ENCODE assay signal across 7 mouse cellular contexts in the genomic region with DNA sequence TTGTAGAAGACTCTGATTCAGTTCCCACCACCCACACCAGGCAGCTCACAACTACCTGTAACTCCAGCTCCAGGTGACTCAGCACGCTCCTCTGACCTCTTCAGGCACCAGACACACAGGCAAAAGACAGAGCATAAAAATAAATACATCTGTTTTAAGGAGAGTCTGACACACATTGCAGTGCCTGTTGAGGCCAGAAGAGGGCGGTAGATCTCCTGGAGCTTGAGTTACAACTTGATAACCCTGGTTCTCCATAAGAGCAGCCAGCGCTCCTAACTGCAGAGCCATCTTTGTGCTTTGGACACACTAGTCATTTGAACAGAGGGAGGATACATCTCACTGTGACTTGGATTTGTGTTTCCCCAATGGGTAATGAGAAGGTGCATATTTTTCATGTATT. TPM values are rescaled to one million over a fixed set of nuclear protein-coding genes. Genes with fewer than 3 reads are reported as not detected.
DNase-seq lines count a peak whose midpoint lies in the region; ATAC-seq lines count a peak whose summit lies in the region.

No protein-coding gene starts in this region.

- peak; percentile 63 for DNase-seq in layer of hippocampus, adult 11-12 months (ENCODE audit: low spot score)
- DNase-seq in layer of hippocampus, adult 9-10 months (ENCODE audit: low spot score) = no peak
- peak; percentile 63 for DNase-seq in NIH3T3 (ENCODE audit: low read depth)
- peak; percentile 37 for DNase-seq in c-Kit-positive CD71-positive TER-119-positive erythroid progenitor cells, embryonic 14.5 days (ENCODE audit: low spot score)
- DNase-seq in kidney, postnatal 14 days = peak; percentile 20
- peak; percentile 71 for DNase-seq in testis, postnatal 10 days (ENCODE audit: low spot score)

- ATAC-seq in megakaryocyte, adult 5-6 weeks (ENCODE audit: poor library complexity, severe bottlenecking) = peak; percentile 74

RNA-seq across cellular contexts. Expression of gene Slc36a3, which starts 13.2 kb away (rescaled TPM):
- 0.07 and 0.09 TPM in 2 replicates for total RNA-seq in megakaryocyte, adult 5-6 weeks (2015)
- total RNA-seq in megakaryocyte, adult 5-6 weeks (2017) = not detected in 2 replicates

RNA-seq across cellular contexts. Expression of gene Slc36a2, which starts 20.2 kb away (rescaled TPM):
- total RNA-seq in megakaryocyte, adult 5-6 weeks (2015) = 0.21 and 0.25 TPM in 2 replicates
- total RNA-seq in megakaryocyte, adult 5-6 weeks (2017) = 0.04 and 0.29 TPM in 2 replicates

RNA-seq across cellular contexts. Expression of gene Slc36a1, which starts 39.4 kb away (rescaled TPM):
- 22.2 and 24.7 TPM in 2 replicates for total RNA-seq in megakaryocyte, adult 5-6 weeks (2015)
- total RNA-seq in megakaryocyte, adult 5-6 weeks (2017) = 13.4 and 15.4 TPM in 2 replicates
